Mouse (Mus musculus): ENCODE results near the gene Atg2a. TPM values are rescaled to one million over a fixed set of nuclear protein-coding genes. Genes with fewer than 3 reads are reported as not detected.

The Atg2a gene
- polyA plus RNA-seq (2015; fragmentation: Nextera tagmentation; extraction: Ambion mirVana): 11.6 and 11.8 TPM in 2 replicates

GRCm38 (mm10) chr19:6241274-6242107 lies at the start of gene Atg2a:
Gene Atg2a (plus strand): TSS chr19:6241668.
- Histone ChIP-seq H3K4me1 (replicated peaks) (peaks cover 16% of the 10 kb centered on the region), H3K27ac (replicated peaks) (peak within 1 kb of the TSS; percentile 56; the same call in 1 of the 2 replicates), H3K27me3 (no peaks in the 10 kb centered on the region), H3K9me3 (no peaks in the 10 kb centered on the region), H3K4me2 (peak within 1 kb of the TSS; percentile 92), H3K9ac (peak within 1 kb of the TSS; percentile 98), H3K36me3 (peaks cover 23% of the 10 kb centered on the region), H3K4me3 (peak within 1 kb of the TSS; percentile 92)
- under 1% methylated on average over 55 of the region's 55 CpGs for WGBS
- ATAC-seq (ENCODE audit: low read depth): peak; percentile 91

GRCm38 (mm10) chr19:6204265-6204664 lies 37.2 kb upstream of the Atg2a start:
- Histone ChIP-seq H3K9me3 (no peaks in the 10 kb centered on the region), H3K36me3 (no peaks in the 10 kb centered on the region), H3K4me1 (replicated peaks) (no peaks in the 10 kb centered on the region), H3K27ac (replicated peaks) (no peak overlapping the region), H3K9ac (no peak overlapping the region), H3K4me3 (no peak overlapping the region), H3K4me2 (no peak overlapping the region), H3K27me3 (no peaks in the 10 kb centered on the region)
- 80% methylated on average over 2 of the region's 2 CpGs for whole genome bisulfite sequencing
- no peak for ATAC-seq (ENCODE audit: low read depth)

GRCm38 (mm10) chr19:6206716-6207115 lies 34.8 kb upstream of the Atg2a start:
- H3K27me3 ChIP-seq: no peaks in the 10 kb centered on the region
- H3K27ac ChIP-seq (replicated peaks): no peak overlapping the region
- H3K36me3 ChIP-seq: no peaks in the 10 kb centered on the region
- ATAC-seq (ENCODE audit: low read depth): no peak
- H3K9ac ChIP-seq: no peak overlapping the region
- 79% methylated on average over 5 of the region's 5 CpGs for WGBS
- H3K4me2 ChIP-seq: no peak overlapping the region
- H3K4me1 ChIP-seq (replicated peaks): no peaks in the 10 kb centered on the region
- no peak overlapping the region for H3K4me3 ChIP-seq
- no peaks in the 10 kb centered on the region for H3K9me3 ChIP-seq

GRCm38 (mm10) chr19:6216046-6216705 lies 25.3 kb upstream of the Atg2a start:
- Histone ChIP-seq H3K27me3 (no peaks in the 10 kb centered on the region), H3K4me1 (replicated peaks) (no peaks in the 10 kb centered on the region), H3K27ac (replicated peaks) (no peak overlapping the region), H3K9ac (no peak overlapping the region), H3K9me3 (no peaks in the 10 kb centered on the region), H3K4me2 (no peak overlapping the region), H3K36me3 (no peaks in the 10 kb centered on the region), H3K4me3 (no peak overlapping the region)
- 74% methylated on average over 6 of the region's 6 CpGs for WGBS
- no peak for ATAC-seq (ENCODE audit: low read depth)

GRCm38 (mm10) chr19:6218606-6219005 lies 22.9 kb upstream of the Atg2a start:
- Histone ChIP-seq H3K4me3 (no peak overlapping the region), H3K27ac (replicated peaks) (no peak overlapping the region), H3K36me3 (no peaks in the 10 kb centered on the region), H3K27me3 (no peaks in the 10 kb centered on the region), H3K4me2 (no peak overlapping the region), H3K9me3 (no peaks in the 10 kb centered on the region), H3K4me1 (replicated peaks) (no peaks in the 10 kb centered on the region), H3K9ac (no peak overlapping the region)
- no peak for ATAC-seq (ENCODE audit: low read depth)
- WGBS: 70% methylated on average over 6 of the region's 6 CpGs

GRCm38 (mm10) chr19:6226135-6226534 lies 15.3 kb upstream of the Atg2a start, which contains the start of gene Gpha2:
Gene Gpha2 (plus strand): TSS chr19:6226380.
- 21% methylated on average over 2 of the region's 2 CpGs for WGBS
- H3K9ac ChIP-seq: no peak within 1 kb of the TSS

GRCm38 (mm10) chr19:6226763-6227162 lies 14.7 kb upstream of the Atg2a start:
- H3K9me3 ChIP-seq: no peaks in the 10 kb centered on the region
- no peak overlapping the region for H3K4me2 ChIP-seq
- H3K4me1 ChIP-seq (replicated peaks): no peaks in the 10 kb centered on the region
- WGBS: 89% methylated on average over 14 of the region's 14 CpGs
- no peak overlapping the region for H3K9ac ChIP-seq
- ATAC-seq (ENCODE audit: low read depth): no peak
- peaks cover 55% of the 10 kb centered on the region for H3K36me3 ChIP-seq
- no peaks in the 10 kb centered on the region for H3K27me3 ChIP-seq
- H3K4me3 ChIP-seq: no peak overlapping the region
- no peak overlapping the region for H3K27ac ChIP-seq (replicated peaks)

More at GRCm38 (mm10) chr19:6226135-6226534, 15.3 kb upstream of the Atg2a start, which contains the start of gene Gpha2:
- ATAC-seq (ENCODE audit: low read depth): no peak
- Histone ChIP-seq H3K4me2 (no peak within 1 kb of the TSS), H3K27ac (replicated peaks) (no peak within 1 kb of the TSS), H3K27me3 (no peaks in the 10 kb centered on the region), H3K4me1 (replicated peaks) (no peaks in the 10 kb centered on the region), H3K36me3 (peaks cover 49% of the 10 kb centered on the region), H3K4me3 (no peak within 1 kb of the TSS), H3K9me3 (no peaks in the 10 kb centered on the region)

GRCm38 (mm10) chr19:6227864-6228263 lies 13.6 kb upstream of the Atg2a start:
- H3K27me3 ChIP-seq: no peaks in the 10 kb centered on the region
- H3K9ac ChIP-seq: no peak overlapping the region
- 84% methylated on average over 4 of the region's 4 CpGs for WGBS
- H3K4me1 ChIP-seq (replicated peaks): no peaks in the 10 kb centered on the region
- no peak overlapping the region for H3K4me3 ChIP-seq
- H3K9me3 ChIP-seq: no peaks in the 10 kb centered on the region
- H3K27ac ChIP-seq (replicated peaks): no peak overlapping the region
- H3K4me2 ChIP-seq: no peak overlapping the region
- ATAC-seq (ENCODE audit: low read depth): no peak
- H3K36me3 ChIP-seq: peaks cover 66% of the 10 kb centered on the region

- Histone ChIP-seq H3K36me3 (peaks cover 76% of the 10 kb centered on the region), H3K27ac (replicated peaks) (no peak overlapping the region), H3K9ac (no peak overlapping the region), H3K4me2 (no peak overlapping the region), H3K9me3 (no peaks in the 10 kb centered on the region), H3K4me3 (no peak overlapping the region), H3K27me3 (no peaks in the 10 kb centered on the region), H3K4me1 (replicated peaks) (peaks cover 19% of the 10 kb centered on the region)
- 87% methylated on average over 4 of the region's 4 CpGs for WGBS
- ATAC-seq (ENCODE audit: low read depth): no peak
Measured at GRCm38 (mm10) chr19:6230411-6230810, 11.1 kb upstream of the Atg2a start.

GRCm38 (mm10) chr19:6231036-6231435 lies 10.4 kb upstream of the Atg2a start:
- Histone ChIP-seq H3K4me2 (no peak overlapping the region), H3K4me3 (no peak overlapping the region), H3K4me1 (replicated peaks) (peaks cover 19% of the 10 kb centered on the region), H3K27me3 (no peaks in the 10 kb centered on the region), H3K9ac (no peak overlapping the region), H3K36me3 (peaks cover 72% of the 10 kb centered on the region), H3K9me3 (no peaks in the 10 kb centered on the region), H3K27ac (replicated peaks) (no peak overlapping the region)
- WGBS: 88% methylated on average over 2 of the region's 2 CpGs
- ATAC-seq (ENCODE audit: low read depth): no peak

GRCm38 (mm10) chr19:6233647-6234046 lies 7.8 kb upstream of the Atg2a start:
- no peak overlapping the region for H3K4me3 ChIP-seq
- peaks cover 23% of the 10 kb centered on the region for H3K4me1 ChIP-seq (replicated peaks)
- no peaks in the 10 kb centered on the region for H3K9me3 ChIP-seq
- no peak overlapping the region for H3K27ac ChIP-seq (replicated peaks)
- peak overlapping the region; percentile 95; the same call in 1 of the 2 replicates for H3K9ac ChIP-seq
- H3K4me2 ChIP-seq: no peak overlapping the region
- no peak for ATAC-seq (ENCODE audit: low read depth)
- H3K27me3 ChIP-seq: no peaks in the 10 kb centered on the region
- H3K36me3 ChIP-seq: peaks cover 52% of the 10 kb centered on the region
- 90% methylated on average over 16 of the region's 16 CpGs for WGBS

GRCm38 (mm10) chr19:6234337-6235083 lies 7.0 kb upstream of the Atg2a start:
- Histone ChIP-seq H3K4me2 (peak overlapping the region; percentile 81), H3K4me3 (peak overlapping the region; percentile 86), H3K9ac (peak overlapping the region; percentile 95), H3K27ac (replicated peaks) (no peak overlapping the region), H3K9me3 (no peaks in the 10 kb centered on the region), H3K4me1 (replicated peaks) (peaks cover 23% of the 10 kb centered on the region), H3K36me3 (peaks cover 43% of the 10 kb centered on the region), H3K27me3 (no peaks in the 10 kb centered on the region)
- no peak for ATAC-seq (ENCODE audit: low read depth)
- WGBS: 66% methylated on average over 11 of the region's 11 CpGs
